Mouse (Mus musculus) ZHBTc4 (cell line): Measurements from ENCODE around the gene Rmnd1.
"Not testable (repeated sequence)": the region's sequence is repeated elsewhere in the genome, so short reads cannot be mapped to it uniquely, and the experiment has no call there.

Experiments
- DNase-seq: peaks from one replicate; pipeline ENCODE4 v3.0.0-alpha.2; 2011; ENCODE audit warnings: low read depth, low spot score

Rmnd1 gene

DNA sequence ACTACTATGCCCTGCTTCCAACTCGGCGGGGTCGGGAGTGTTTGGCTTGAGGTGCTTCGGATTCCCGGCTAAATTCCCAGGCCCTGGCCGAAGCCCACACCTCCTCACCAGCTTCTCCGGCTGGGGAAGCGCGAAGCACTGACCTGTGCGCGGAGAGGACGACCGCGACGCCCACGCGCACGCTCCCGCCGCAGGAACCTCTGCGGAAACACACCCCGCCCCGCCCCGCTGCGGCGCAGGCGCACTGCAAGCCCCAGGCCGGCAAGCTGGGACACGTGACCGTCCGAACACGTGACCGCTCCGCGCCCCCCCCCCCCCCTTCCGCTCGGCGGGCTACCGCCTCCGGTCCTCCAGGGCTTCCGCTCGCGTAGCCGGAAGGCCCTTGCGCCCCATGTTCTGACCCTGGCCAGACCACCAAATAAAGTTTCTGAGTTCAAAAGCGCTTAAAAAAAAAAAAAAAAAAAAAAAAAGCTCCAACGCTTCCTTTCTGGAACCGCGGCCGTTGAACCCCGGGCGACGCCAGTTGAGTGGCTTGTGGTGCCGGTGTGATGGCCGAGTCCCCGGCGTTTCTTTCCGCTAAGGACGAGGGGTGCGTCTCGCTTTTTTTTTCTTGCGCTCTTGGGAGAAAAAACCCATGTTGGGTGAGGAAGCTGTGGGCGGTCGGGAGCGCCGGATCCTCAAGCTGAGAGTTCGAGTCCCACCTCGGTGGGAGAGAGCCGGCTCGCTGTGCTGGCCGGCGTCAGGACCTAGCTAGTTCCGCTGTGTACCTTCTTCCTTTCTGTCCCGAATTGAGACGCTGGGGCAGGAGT, at the start of gene Rmnd1, which contains the start of gene Armt1:
TSS of gene Rmnd1 (minus strand) at position 266 of the 809 bp plus-strand sequence.
TSS of gene Armt1 (plus strand) at position 345 of the 809 bp plus-strand sequence.
- peak; percentile 99 for DNase-seq

GRCm38 (mm10) chr10:4481695-4482094, 49.5 kb upstream of the Rmnd1 start:
- DNase-seq: no peak

GRCm38 (mm10) chr10:4480929-4481328, 48.7 kb upstream of the Rmnd1 start:
- DNase-seq: no peak

DNA sequence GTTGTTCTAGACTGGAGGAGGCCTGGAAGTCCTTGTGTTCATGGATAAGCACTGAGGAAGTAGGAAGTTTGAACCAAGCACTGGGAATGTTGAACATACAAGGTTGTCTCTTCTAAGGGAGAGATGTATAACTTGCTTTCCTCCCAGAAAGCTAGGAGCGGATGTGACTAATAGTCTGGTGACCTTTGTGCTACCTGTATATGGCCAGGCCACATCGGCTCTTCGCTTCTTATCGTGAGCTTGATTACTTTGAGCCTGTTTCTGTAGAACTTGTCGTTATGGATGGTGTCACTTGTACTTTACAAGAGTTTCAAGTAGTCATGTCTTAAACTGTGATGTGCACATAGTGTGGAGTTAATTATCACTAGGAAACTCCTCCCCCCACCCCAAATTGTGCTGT, 44.4 kb upstream of the Rmnd1 start:
- no peak for DNase-seq

GRCm38 (mm10) chr10:4475431-4475830, 43.2 kb upstream of the Rmnd1 start:
- no peak for DNase-seq

GRCm38 (mm10) chr10:4473591-4473993, 41.4 kb upstream of the Rmnd1 start:
- no peak for DNase-seq

GRCm38 (mm10) chr10:4469406-4469805, 37.2 kb upstream of the Rmnd1 start:
- peak; percentile 56 for DNase-seq

GRCm38 (mm10) chr10:4465799-4466198, 33.6 kb upstream of the Rmnd1 start:
- no peak for DNase-seq

- DNase-seq: peak; percentile 83
Measured at GRCm38 (mm10) chr10:4460201-4460600, 28.0 kb upstream of the Rmnd1 start.

DNA sequence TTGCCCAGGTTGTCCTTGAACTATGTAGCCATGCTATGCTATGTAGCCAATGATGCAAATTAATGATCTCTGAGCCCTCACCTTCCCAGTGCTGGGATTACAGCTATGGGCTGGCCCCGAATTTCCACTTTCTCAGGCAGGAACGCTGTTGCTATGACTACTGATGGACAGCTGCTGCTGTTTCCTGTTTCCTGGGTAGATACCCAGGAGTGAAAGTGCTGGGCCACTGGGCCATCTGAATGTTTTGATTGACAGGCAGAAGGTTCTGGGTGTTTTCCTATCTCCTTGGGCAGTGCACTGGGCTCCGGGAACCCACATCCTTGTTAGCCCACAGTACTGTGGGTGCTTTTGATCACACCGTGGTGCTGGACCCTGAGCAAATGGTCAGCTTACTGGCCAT, 24.2 kb upstream of the Rmnd1 start:
- DNase-seq: no peak

- DNase-seq: peak; percentile 70
Measured at GRCm38 (mm10) chr10:4435416-4435815, 3.2 kb upstream of the Rmnd1 start.

DNA sequence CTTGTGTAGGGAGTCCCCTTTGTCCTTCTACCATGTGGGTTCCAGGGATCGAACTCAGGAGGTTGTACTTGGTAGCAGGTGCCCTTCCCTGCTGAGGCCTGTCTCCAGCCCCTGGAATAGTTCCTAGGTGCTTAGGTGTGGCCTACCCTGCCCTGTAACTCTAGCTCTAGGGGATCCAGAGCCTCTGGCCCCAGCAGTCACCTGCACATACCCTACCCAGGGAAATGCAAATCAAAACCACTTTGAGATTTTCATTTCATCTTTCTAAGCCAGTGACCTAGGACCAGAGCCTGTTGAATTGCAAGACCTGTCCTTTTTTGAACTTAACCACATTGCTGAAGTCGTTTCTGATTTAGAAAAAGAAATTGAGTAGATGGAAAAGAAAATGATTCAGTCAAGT, 1.7 kb upstream of the Rmnd1 start:
- DNase-seq: not testable (repeated sequence)

DNA sequence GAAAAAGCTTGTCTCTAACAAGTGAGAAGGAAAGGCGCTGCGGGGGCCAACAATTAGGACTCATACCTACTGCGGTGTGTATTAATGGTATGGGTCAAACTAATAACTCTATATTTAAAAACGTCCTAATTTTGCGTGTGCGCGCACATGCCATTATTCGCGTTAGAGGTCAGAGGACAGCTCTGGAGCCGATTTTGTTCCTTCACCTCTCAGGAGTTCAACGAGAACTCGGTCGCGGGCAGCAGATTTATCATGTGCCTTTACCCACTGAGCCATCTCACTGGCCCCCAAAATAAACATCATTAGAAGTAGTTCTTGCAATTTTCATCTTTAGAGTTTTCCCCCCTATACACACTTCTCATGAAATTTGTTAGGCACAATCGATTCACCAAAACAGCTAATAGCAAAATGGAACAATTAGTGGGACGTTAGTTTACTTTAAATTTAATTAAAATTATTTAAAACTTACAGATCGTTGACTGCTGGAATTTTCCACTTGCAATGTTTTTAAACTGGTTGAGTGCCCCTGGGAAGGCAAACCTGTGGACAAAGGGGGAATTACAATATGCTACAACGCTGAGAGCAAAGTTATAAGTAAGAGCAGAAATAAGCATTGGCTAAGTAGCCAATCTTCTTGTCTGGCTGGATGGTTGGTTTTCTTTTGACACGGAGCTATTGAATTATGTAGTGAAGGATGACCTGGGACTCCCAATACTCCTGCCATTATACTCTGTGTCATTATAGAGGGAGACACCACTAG, 988 bp upstream of the Rmnd1 start:
- DNase-seq: peak; percentile 39

DNA sequence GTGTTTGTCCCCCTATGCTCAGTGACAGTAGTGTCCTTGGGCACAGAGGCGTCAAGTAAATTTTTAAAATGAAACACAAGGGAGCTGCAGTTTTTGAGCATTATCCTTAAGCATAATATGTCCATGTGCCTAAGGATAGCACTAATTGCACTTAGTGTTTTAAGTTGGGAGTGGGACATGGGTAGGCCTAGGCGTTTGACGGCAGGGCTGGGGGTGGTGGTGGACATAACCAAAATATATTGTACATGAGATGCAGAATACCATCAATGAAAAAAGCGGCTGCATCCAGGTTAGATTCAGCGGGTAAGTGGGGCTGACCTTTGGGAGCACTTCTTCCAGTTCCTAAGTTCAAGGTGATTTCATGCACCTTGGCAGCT, 454 bp downstream of the Rmnd1 start:
- no peak for DNase-seq

- DNase-seq: no peak
Measured at GRCm38 (mm10) chr10:4430826-4431225, 1.4 kb downstream of the Rmnd1 start.

DNA sequence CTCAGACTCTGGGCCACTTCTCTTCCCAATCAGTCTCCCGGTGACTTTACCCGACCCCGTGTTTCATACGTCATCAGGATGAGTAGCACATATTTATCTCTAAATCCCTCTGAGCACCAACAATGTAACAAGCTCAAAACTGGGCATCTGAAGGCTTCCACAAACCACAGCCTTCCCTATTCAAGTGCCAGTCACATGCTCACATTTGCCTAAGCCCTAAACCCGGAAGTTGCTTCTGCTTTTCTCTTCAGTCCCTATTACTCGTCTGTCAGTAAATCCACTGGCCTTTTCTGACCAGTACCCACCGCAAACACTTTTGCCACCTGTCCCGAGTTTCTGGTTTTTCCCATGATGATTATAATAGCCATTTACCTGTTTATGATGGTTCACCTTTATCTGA, 1.8 kb downstream of the Rmnd1 start:
- no peak for DNase-seq

- DNase-seq: no peak
Measured at GRCm38 (mm10) chr10:4425245-4425644, 6.9 kb downstream of the Rmnd1 start.

DNA sequence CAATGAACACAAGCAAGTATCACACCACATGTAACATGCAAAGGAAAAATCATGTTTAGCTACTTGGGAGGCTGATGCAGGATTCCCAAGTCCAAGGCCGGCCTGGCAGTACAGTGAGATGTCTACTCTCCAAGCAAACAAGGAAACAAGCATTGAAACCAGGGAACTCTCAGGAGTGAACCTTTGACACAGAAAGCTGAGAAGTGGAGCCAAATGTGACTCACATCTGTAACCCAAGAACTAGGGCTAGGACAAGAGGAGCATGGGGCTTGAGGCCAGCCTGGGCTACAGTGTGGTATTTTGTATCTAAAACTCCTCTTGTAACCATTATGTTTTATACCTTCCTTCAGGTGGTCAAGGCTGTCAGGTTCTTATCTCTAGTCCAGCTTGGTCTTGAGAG, 25.0 kb downstream of the Rmnd1 start:
- no peak for DNase-seq

DNA sequence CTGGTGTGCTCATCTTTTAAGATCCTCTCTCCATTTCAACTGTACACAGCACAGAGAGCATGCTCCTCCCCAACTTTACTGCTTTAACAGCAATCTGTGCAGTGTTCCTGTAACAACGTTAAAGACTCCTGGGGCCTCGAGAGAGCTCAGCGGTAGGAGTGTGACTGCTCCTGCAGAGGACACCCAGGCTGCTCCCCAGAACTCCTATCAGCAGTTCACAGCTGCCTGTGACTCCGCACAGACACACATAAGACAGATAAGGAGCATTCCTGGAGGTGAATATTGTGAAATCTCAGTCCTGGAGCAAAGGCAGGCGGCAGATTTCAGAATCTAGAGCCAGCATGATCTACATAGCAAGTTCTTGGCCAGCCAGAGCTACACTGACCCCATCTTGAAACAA, 26.7 kb downstream of the Rmnd1 start:
- DNase-seq: no peak

DNA sequence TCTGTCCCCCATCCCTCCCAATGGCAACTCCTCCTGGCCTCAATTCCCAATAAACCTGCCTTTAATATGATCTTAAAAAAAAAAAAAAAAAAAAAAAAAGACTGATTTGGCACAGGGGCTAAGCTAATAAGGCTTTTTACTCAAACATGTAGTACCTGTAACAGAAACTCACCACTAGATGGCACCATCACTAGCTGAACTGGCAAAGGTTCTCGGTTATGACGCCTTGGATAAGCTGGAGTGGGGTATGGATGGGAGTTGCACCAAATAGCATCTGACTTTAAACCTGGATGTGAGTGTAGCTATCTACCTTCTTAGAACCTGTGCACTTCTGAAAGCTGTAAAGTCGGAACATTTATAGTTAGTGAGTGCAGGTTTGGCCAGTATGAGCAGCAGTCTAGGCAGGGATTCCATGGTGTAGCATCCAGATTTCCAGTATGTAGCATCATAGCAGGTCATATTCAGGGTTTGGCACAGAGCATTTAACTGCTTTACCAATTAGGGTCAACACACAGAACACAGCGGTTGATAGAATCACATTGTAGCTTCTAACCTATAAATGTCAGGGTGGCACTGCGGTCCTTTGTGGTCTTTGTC, 27.2 kb downstream of the Rmnd1 start:
- DNase-seq: peak; percentile 80

DNA sequence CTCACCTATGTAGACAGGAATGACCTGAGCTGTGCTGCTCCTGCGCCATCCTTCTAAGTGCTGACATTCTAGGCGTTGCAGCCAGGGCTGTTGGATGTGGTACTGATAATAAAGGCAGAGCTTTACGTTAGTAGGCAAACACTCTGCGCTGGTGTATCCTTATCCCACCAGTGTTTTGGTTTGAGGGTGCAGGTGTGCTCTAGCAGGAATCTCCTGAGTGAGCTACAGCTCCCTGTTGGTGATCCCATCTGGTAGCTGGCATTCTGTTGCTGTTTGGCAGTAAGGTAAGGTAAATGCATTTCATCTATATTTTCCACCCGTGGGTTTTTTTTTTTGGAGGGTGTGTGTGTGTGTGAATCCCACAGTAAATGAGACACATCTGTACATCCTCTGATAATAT, 34.1 kb downstream of the Rmnd1 start:
- DNase-seq: no peak

DNA sequence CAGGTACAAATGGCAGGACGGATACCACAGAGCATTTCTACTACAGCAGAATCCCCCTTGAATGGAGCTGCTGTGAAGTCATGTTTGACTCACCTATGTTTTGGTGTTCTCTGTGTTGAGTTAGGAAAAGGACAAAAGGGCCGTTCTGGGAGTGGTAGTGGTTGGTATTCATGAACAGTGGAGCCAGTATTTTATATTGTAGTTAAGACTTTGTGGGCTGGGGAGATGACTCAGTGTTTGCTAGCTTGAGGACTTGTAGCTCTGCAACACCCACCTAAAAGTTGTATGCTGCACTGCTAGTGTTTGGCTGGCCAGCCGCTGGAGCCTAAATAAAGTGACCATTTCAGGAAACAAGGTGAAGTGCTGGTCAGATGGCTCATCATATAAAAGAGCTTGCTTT, 36.9 kb downstream of the Rmnd1 start:
- no peak for DNase-seq

GRCm38 (mm10) chr10:4391851-4392250, 40.3 kb downstream of the Rmnd1 start:
- DNase-seq: peak; percentile 71
